ENCODE assay signal across 8 mouse cellular contexts in genomic region chr11:58959921-58960465, GRCm38 (mm10). TPM values are rescaled to one million over a fixed set of nuclear protein-coding genes. Genes with fewer than 3 reads are reported as not detected.
DNase-seq lines count a peak whose midpoint lies in the region; ATAC-seq and TF ChIP-seq lines count a peak whose summit lies in the region.

No protein-coding gene starts in this region.

- WGBS in hindbrain, postnatal 0 days = under 1% methylated on average over 40 of the region's 40 CpGs

- H3K9me3 ChIP-seq in hindbrain, postnatal 0 days (ENCODE audit: low read length) = no peaks in the 10 kb centered on the region

- H3K4me3 ChIP-seq in hindbrain, postnatal 0 days (ENCODE audit: low read length) = peak overlapping the region; percentile 48

- DNase-seq in cerebellum, postnatal 14 days = peak; percentile 87 to 88
- peak; percentile 76 to 84 for DNase-seq in frontal cortex, postnatal 36 days (ENCODE audit: low spot score in 2 of 2)
- DNase-seq in hindbrain, postnatal 0 days (ENCODE audit: low spot score) = peak; percentile 90
- DNase-seq in left cerebral cortex, postnatal 14 days (ENCODE audit: low spot score in 2 of 2) = peak; percentile 73 to 80
- peak; percentile 77 for DNase-seq in right cerebral cortex, postnatal 25 days
- DNase-seq in MN1 (ENCODE audit: low spot score) = no peak

- peaks cover 17% of the 10 kb centered on the region for H3K4me1 ChIP-seq in hindbrain, postnatal 0 days (ENCODE audit: insufficient read depth, low read length)

- peak overlapping the region; percentile 77 for H3K27ac ChIP-seq in hindbrain, postnatal 0 days

- peak; percentile 94 for ATAC-seq in activated CD4-positive, CD25-positive, alpha-beta regulatory T cell, adult 4 months
- ATAC-seq in hindbrain, postnatal 0 days = peak; percentile 92
- ATAC-seq in megakaryocyte progenitor cell, adult 5-6 weeks (replicated peaks; ENCODE audit: poor library complexity) = peak; percentile 72

- H3K4me2 ChIP-seq in hindbrain, postnatal 0 days (ENCODE audit: low read depth, low read length) = peak overlapping the region; percentile 78

- H3K9ac ChIP-seq in hindbrain, postnatal 0 days (replicated peaks; ENCODE audit: low read length) = peak overlapping the region; percentile 57

- intact Hi-C loops in left cerebral cortex, postnatal 14 days (cut with DNase I) = loop anchor here (10.0 kb wide), 1 partner anchor 335 kb away; the partner anchor contains the start of gene Wnt3a

- H3K27me3 ChIP-seq in hindbrain, postnatal 0 days (ENCODE audit: insufficient read depth, low read length) = no peaks in the 10 kb centered on the region

- peak; percentile 57 for TF ChIP-seq CTCF in hindbrain, postnatal 0 days (IDR thresholded peaks at IDR 0.05; ENCODE audit: low read depth)

- H3K36me3 ChIP-seq in hindbrain, postnatal 0 days (ENCODE audit: insufficient read depth, low read length) = no peaks in the 10 kb centered on the region

RNA-seq across cellular contexts. Expression of gene Hist3h2a, which starts 5.5 kb away (rescaled TPM):
- polyA plus RNA-seq in activated CD4-positive, CD25-positive, alpha-beta regulatory T cell, adult 4 months (2017; shearing (Covaris generic)) = 1 to 10 TPM; 3.5 to 5.4 TPM
- total RNA-seq in hindbrain, postnatal 0 days (2014; rRNA removed) = 218 and 236 TPM in 2 replicates
- polyA plus RNA-seq in hindbrain, postnatal 0 days (2015; fragmentation: Nextera tagmentation; extraction: Ambion mirVana) = 49.6 and 53.3 TPM in 2 replicates
- 10 to 100 TPM; 57.2 to 62.3 TPM for total RNA-seq in left cerebral cortex, postnatal 14 days (2021)
- 19.4 and 20.2 TPM in 2 replicates for total RNA-seq in megakaryocyte progenitor cell, adult 5-6 weeks (2015)
- 223 and 238 TPM in 2 replicates for total RNA-seq in megakaryocyte progenitor cell, adult 5-6 weeks (2017)

RNA-seq across cellular contexts. Expression of gene Trim17, which starts 5.5 kb away (rescaled TPM):
- under 1 TPM; 0.17 to 0.20 TPM for polyA plus RNA-seq in activated CD4-positive, CD25-positive, alpha-beta regulatory T cell, adult 4 months (2017; shearing (Covaris generic))
- total RNA-seq in hindbrain, postnatal 0 days (2014; rRNA removed) = 2.8 and 4.3 TPM in 2 replicates
- polyA plus RNA-seq in hindbrain, postnatal 0 days (2015; fragmentation: Nextera tagmentation; extraction: Ambion mirVana) = 0.55 and 0.74 TPM in 2 replicates
- total RNA-seq in left cerebral cortex, postnatal 14 days (2021) = 1 to 10 TPM; 3.9 to 4.3 TPM
- total RNA-seq in megakaryocyte progenitor cell, adult 5-6 weeks (2015) = 0.10 TPM in 1 of 2 replicates, not detected in the other
- not detected in 2 replicates for total RNA-seq in megakaryocyte progenitor cell, adult 5-6 weeks (2017)

RNA-seq across cellular contexts. Expression of gene Hist3h2ba, which starts 11.3 kb away (rescaled TPM):
- polyA plus RNA-seq in activated CD4-positive, CD25-positive, alpha-beta regulatory T cell, adult 4 months (2017; shearing (Covaris generic)) = 1 to 10 TPM; 1.8 to 4.2 TPM
- total RNA-seq in hindbrain, postnatal 0 days (2014; rRNA removed) = 625 and 1,276 TPM in 2 replicates
- polyA plus RNA-seq in hindbrain, postnatal 0 days (2015; fragmentation: Nextera tagmentation; extraction: Ambion mirVana) = 103 and 109 TPM in 2 replicates
- total RNA-seq in left cerebral cortex, postnatal 14 days (2021) = 100 to 1,000 TPM; 119 to 135 TPM
- 1.6 and 1.9 TPM in 2 replicates for total RNA-seq in megakaryocyte progenitor cell, adult 5-6 weeks (2015)
- total RNA-seq in megakaryocyte progenitor cell, adult 5-6 weeks (2017) = 1.8 and 2.3 TPM in 2 replicates

RNA-seq across cellular contexts. Expression of gene Trim11, which starts 17.9 kb away (rescaled TPM):
- polyA plus RNA-seq in activated CD4-positive, CD25-positive, alpha-beta regulatory T cell, adult 4 months (2017; shearing (Covaris generic)) = 10 to 100 TPM; 18.5 to 22.2 TPM
- total RNA-seq in hindbrain, postnatal 0 days (2014; rRNA removed) = 31.7 and 31.8 TPM in 2 replicates
- polyA plus RNA-seq in hindbrain, postnatal 0 days (2015; fragmentation: Nextera tagmentation; extraction: Ambion mirVana) = 14.1 and 15.9 TPM in 2 replicates
- 10 to 100 TPM; 21.8 to 22.0 TPM for total RNA-seq in left cerebral cortex, postnatal 14 days (2021)
- 24.0 and 25.0 TPM in 2 replicates for total RNA-seq in megakaryocyte progenitor cell, adult 5-6 weeks (2015)
- total RNA-seq in megakaryocyte progenitor cell, adult 5-6 weeks (2017) = 25.9 and 32.8 TPM in 2 replicates

RNA-seq across cellular contexts. Expression of gene Rnf187, which starts 21.3 kb away (rescaled TPM):
- polyA plus RNA-seq in activated CD4-positive, CD25-positive, alpha-beta regulatory T cell, adult 4 months (2017; shearing (Covaris generic)) = 10 to 100 TPM; 11.4 to 17.9 TPM
- 975 and 1,069 TPM in 2 replicates for total RNA-seq in hindbrain, postnatal 0 days (2014; rRNA removed)
- 649 and 670 TPM in 2 replicates for polyA plus RNA-seq in hindbrain, postnatal 0 days (2015; fragmentation: Nextera tagmentation; extraction: Ambion mirVana)
- total RNA-seq in left cerebral cortex, postnatal 14 days (2021) = 100 to 1,000 TPM; 493 to 512 TPM
- 65.8 and 66.4 TPM in 2 replicates for total RNA-seq in megakaryocyte progenitor cell, adult 5-6 weeks (2015)
- total RNA-seq in megakaryocyte progenitor cell, adult 5-6 weeks (2017) = 70.6 and 83.6 TPM in 2 replicates

Comparison
In these comparisons a context has a peak if more than half of its experiments do, and no peak if none do; other contexts are left out.
1. RNA of gene Hist3h2ba, which starts 11.3 kb away (total RNA-seq): 625 to 1,276 TPM in hindbrain, postnatal 0 days and 119 to 135 TPM in left cerebral cortex, postnatal 14 days; 1.6 to 2.3 TPM in megakaryocyte progenitor cell, adult 5-6 weeks; every median in the first group is over 10 times any median in the second.
2. Peak in every context shown above with its lines, with median percentiles within 50 percentile points of each other: ATAC-seq.